Mouse (Mus musculus) v-Abl transformed pro-B cells (cell line): ENCODE measurements around the gene Tmem19.

Experiments used
- in situ Hi-C, 2 experiments: fragments of 400-800 bp; cut with MboI; formaldehyde crosslinking; loops; one replicate each; pipeline ENCODE4 v1.15.1; 2025; ENCODE audit not compliant: unreplicated experiment in 2 of 2

Tmem19 gene

GRCm38 (mm10) chr10:115314582-115315452 lies 47.5 kb downstream of the Tmem19 start:
- in situ Hi-C loops: loop anchor here in 1 of 2 experiments (5.0 kb wide), 2 partner anchors 72 to 73 kb away; no protein-coding TSS in a partner anchor

DNA sequence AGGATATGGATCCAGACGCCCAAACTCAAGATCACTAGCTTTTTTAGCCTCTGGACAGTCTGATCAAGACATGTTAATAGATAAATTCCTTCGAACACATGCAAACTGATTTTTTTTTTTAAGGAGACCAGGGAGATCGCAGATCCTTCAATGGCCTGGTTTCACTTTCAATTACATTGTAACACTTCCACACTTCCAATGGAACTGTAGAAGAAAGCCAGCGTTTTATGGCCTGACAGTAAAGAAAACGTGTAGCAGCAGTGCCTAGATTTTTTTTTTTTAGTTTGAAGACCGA lies 48.1 kb downstream of the Tmem19 start:
- in situ Hi-C loops: loop anchor here in 1 of 2 experiments (5.0 kb wide), 2 partner anchors 72 to 73 kb away; no protein-coding TSS in a partner anchor

DNA sequence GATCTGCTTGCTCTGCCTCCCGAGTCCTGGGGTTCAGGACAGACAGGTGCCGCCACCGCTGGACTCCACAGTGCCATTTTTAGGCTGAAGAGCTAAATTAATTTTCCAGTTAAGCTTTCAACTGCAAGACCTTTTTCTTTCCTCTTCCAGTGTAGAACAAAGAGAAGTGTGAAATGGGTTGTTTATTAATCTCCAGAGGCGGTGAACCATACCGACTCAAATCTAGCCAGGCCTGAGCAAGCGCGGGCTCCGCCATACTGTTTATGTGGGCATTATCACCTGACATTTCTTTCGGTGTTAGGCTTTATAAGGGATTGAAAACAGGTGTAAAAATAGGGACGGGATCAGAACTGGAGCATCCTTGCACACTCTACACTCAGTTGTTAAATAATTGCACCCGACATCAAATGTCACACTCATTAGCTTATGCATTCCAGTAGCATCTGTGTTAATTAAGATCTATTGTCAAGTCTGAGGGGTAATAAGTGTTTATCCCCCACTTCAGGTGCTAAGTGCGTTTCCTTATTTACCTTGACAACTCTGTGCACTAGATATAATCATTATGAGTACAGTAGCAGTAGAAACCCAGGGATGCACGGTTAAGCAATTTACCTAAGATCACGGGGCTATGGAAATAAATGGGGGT lies 48.5 kb downstream of the Tmem19 start:
- in situ Hi-C loops: loop anchor here in 1 of 2 experiments (5.0 kb wide), 2 partner anchors 71 to 74 kb away; no protein-coding TSS in a partner anchor

DNA sequence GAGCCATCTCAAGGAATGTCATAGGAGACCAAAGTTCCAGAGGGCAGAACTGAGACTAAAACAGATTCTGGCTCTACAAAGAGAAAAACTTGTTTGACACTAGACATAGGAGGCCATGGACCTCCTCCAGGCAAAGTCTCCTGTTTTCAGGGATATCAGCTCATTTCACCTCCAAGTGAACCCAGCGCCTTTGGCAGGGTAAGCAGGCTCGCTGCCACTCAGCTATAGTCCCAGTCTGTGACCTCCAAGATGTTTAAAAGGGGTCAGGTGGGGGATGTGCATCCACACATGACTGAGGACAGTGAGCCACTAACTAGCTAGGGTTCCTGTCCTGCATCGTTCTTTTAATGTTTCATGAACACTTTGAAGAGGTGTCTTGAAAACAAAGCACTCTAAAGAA lies 49.6 kb downstream of the Tmem19 start:
- in situ Hi-C loops: loop anchor here in 1 of 2 experiments (5.0 kb wide), 2 partner anchors 70 to 75 kb away; no protein-coding TSS in a partner anchor

DNA sequence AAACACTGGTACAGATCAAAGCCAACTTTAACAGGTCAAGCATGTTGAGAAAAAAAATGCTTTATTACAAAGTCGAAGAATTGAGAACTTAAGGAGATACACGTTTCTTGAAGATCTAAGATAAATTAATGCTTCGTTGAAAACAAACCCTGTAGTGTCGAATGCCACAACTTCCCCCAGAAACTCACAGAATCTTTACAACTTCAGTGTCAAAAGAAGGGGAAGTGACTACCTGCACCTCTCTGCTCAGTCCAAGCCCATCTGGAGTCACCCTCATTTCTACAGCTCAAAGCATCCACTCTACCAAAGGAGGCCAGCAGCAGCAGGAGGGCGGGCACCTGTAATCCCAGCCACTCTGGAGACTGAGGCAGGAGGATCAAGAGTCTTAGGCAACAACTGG lies 50.1 kb downstream of the Tmem19 start:
- in situ Hi-C loops: loop anchor here in 1 of 2 experiments (5.0 kb wide), 2 partner anchors 70 to 75 kb away; no protein-coding TSS in a partner anchor

- in situ Hi-C loops: loop anchor here in 1 of 2 experiments (5.0 kb wide), 2 partner anchors 69 to 76 kb away; no protein-coding TSS in a partner anchor
Measured at GRCm38 (mm10) chr10:115311263-115311965, 50.9 kb downstream of the Tmem19 start.

DNA sequence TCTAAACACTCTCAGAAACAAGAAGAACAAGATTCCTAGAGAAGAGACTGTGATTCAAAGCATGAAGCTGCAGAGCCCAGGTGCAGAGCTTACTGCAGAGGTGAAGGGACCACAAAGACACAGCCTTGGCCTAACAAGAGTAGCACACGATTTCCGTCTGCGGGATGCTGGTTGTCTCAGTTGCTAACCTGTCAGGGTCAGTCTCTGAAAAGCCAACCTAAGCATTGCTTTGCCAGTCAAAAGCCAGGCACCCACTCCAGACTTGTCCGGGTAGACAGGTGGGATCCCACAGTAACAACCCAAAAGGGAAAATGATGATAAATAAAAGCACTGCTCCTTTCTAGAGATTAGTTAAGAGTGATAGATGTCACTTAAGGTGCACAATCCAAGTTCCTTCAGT lies 53.1 kb downstream of the Tmem19 start:
- in situ Hi-C loops: no loop called here

DNA sequence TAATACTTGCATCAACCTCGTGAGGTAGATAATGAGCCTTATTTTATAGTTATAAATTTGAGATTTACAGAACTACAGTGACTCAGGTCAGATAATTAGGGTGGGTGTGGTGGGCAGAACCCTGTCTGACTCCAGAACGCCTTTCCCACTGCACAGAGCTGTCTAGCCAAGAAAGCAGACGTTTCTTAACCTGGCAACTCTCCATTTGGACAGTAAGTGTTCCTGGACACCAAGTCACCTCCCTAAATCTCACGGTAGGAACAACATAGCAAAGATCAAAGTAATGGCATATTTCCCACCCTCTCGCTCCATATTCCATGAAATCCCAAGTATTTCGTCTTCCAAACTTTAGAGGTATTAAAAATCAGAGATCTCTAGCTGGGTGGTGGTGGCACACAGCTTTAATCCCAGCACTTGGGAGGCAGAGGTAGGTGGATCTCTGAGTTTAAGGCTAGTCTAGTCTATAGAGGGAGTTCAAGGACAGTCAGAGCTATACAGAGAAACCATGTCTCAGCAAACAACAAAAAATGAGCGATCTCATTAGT lies 54.9 kb downstream of the Tmem19 start:
- in situ Hi-C loops: no loop called here

DNA sequence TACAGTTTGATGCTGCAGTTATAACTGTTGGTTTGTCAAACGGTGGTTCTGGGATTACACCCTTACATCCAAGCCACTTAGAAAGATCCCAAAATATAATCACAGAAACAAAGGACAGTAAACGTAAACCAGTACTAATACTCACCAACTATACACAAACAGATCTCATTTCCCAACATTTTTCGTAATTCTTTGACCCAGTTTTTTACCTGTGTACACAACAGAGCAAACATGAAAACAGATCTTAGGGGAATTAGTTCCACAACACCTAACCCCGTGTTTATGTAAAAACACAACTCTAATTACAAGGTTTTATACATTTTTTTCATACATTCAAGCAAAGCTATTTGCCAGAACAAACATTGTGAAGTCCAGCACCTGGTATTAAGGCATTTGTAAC lies 63.6 kb downstream of the Tmem19 start:
- in situ Hi-C loops: no loop called here

DNA sequence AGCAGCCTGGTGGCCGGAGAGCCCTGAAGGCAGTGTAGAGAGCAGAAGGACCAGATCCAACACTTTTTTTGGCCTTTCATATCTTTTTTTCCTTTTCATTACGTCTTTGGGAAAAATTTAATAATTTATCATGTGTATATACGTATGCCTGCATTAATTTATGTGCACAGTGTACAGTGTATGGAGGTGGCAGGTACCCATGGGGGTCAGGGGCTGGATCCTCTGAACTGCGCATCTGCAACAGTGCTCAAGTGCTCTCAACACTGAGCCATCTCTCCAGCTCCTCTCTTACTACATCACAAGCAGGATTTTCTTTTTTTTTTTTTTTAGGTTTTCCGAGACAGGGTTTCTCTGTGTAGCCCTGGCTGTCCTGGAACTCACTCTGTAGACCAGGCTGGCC lies 64.7 kb downstream of the Tmem19 start:
- in situ Hi-C loops: no loop called here

DNA sequence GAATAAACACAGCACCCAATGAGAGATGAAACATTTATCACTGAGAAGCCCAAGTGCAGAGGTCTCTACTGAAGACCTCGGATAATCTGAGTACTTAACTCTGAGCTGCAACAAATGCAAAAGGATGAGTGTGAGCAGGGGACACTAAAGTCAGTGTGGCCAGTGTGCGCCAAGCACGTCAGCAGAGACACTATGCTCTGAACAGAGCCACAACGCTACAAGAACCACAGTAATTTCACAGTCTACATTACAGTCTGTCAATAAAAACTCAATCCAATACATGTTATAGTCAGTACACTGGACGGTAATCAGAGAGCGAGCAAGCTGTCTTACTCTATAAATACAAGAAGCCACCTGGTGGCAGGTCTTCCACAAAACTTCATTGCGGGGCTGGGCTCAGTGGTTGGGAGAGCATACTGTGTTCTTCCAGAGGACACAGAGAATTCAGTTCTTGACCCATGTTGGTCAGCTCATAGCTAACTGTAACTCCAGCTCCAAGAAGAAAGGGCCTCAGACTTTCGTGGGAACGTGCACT lies 65.8 kb downstream of the Tmem19 start:
- in situ Hi-C loops: no loop called here

GRCm38 (mm10) chr10:115295162-115295561 lies 67.1 kb downstream of the Tmem19 start:
- in situ Hi-C loops: no loop called here

- in situ Hi-C loops: no loop called here
Measured at GRCm38 (mm10) chr10:115294715-115295114, 67.6 kb downstream of the Tmem19 start.

GRCm38 (mm10) chr10:115293946-115294345 lies 68.4 kb downstream of the Tmem19 start:
- in situ Hi-C loops: no loop called here

- in situ Hi-C loops: no loop called here
Measured at GRCm38 (mm10) chr10:115290671-115291070, 71.6 kb downstream of the Tmem19 start.
